Mouse (Mus musculus): ENCODE results near the gene Celsr2. TPM values are rescaled to one million over a fixed set of nuclear protein-coding genes. Genes with fewer than 3 reads are reported as not detected.
A peak's percentile ranks its signal among the peaks of the same experiment; 100 is the strongest.

Celsr2 gene
- 60.5 and 67.4 TPM in 2 replicates for polyA plus RNA-seq (2012; rRNA removed)

DNA sequence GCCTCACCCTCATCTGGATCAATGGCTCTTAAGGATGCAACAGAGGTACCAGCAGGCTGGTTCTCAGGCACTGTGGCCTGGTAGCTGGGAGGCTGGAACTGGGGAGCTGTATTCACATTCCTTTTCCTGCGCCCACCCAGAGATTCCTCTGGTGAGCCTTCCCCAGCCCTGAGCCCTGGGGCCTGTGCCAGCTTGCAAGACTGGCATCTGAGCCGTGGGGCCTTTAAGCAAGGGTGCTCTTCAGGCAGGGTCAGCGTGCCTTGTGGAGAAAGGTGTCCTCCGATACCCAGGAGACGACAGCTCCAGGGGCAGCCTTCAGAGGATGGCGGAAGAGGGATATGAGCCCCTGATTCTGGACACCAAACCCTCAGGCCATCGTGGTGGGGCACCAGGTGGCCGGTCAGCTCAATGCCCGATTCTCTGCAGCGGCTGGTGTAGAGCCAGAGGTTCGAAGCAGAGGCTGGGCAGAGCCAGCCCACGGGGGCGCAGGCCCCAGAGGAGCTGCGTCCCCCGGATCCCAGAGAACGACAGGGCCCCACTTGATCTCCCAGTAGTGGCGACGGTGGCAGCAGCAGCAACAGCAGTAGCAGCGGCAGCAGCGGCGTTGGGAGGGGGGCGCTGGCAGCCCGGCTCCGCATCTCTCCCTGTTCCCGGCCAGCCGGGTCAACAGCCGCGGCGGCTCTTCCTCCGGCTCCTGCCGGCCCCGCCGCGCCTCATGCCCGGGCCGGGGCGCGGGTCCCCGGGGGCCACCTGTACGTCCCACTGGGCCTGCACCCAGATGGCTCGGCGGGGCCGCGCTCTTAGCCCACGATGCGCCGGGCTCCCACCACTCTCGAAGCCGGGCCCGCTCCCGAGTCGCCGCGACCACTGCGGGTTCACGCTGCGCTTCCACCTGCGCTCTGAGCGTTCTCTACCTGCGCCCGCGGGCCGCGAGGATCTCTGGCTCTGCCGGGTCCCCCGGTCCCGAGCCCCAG, at the start of gene Celsr2:
Gene Celsr2, minus strand, starts transcription at position 696 of the 974 bp plus-strand sequence.
- Histone ChIP-seq H3K4me1 (ENCODE audit: control insufficient read depth, insufficient read depth, low read length) (peaks cover 32% of the 10 kb centered on the region), H3K27ac (ENCODE audit: insufficient read depth, low read depth, low read length) (peak within 1 kb of the TSS; percentile 36), H3K4me3 (ENCODE audit: insufficient read depth, low read depth, low read length) (peak within 1 kb of the TSS; percentile 80), H3K36me3 (ENCODE audit: control insufficient read depth, insufficient read depth, low read length) (no peaks in the 10 kb centered on the region), H3K27me3 (replicated peaks; ENCODE audit: control insufficient read depth, insufficient read depth, low read length) (no peaks in the 10 kb centered on the region)
- TF ChIP-seq POLR2A (IDR thresholded peaks at IDR 0.05; ENCODE audit: low read depth, low read length) (no peak), CTCF (conservative IDR thresholded peaks at IDR 0.05; ENCODE audit: insufficient read depth, insufficient read length, low read depth, low read length) (no peak)
- 5% methylated on average over 65 of the region's 67 CpGs for WGBS
- peak; percentile 42 for DNase-seq

DNA sequence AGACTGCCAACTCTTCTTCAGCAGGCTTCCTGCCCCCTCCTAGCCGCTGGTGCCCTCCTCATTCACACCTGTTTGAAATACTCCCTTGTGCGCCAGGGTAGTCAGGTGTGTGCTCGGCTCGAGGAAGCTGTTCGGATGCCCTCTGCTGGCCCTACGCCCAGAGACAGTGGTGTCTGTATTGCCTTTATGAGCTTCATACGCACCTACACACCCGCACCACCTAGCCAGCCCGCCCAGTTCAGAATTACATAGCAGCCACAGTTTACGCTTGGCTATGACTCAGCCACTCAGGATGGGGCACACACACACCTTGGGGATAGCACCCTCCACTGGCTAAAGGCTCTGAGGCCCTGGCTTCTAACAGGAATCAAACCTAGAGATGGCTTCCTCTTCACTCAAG, 43.5 kb upstream of the Celsr2 start:
- WGBS, result 24% methylated on average over 10 of the region's 10 CpGs
- Histone ChIP-seq H3K27me3 (replicated peaks; ENCODE audit: control insufficient read depth, insufficient read depth, low read length) (no peaks in the 10 kb centered on the region), H3K36me3 (ENCODE audit: control insufficient read depth, insufficient read depth, low read length) (no peaks in the 10 kb centered on the region), H3K27ac (ENCODE audit: insufficient read depth, low read depth, low read length) (no peak overlapping the region), H3K4me1 (ENCODE audit: control insufficient read depth, insufficient read depth, low read length) (no peaks in the 10 kb centered on the region), H3K4me3 (ENCODE audit: insufficient read depth, low read depth, low read length) (no peak overlapping the region)
- TF ChIP-seq CTCF (conservative IDR thresholded peaks at IDR 0.05; ENCODE audit: insufficient read depth, insufficient read length, low read depth, low read length) (no peak; the same call in 1 of the 2 replicates), POLR2A (IDR thresholded peaks at IDR 0.05; ENCODE audit: low read depth, low read length) (no peak)
- DNase-seq, result peak; percentile 76

DNA sequence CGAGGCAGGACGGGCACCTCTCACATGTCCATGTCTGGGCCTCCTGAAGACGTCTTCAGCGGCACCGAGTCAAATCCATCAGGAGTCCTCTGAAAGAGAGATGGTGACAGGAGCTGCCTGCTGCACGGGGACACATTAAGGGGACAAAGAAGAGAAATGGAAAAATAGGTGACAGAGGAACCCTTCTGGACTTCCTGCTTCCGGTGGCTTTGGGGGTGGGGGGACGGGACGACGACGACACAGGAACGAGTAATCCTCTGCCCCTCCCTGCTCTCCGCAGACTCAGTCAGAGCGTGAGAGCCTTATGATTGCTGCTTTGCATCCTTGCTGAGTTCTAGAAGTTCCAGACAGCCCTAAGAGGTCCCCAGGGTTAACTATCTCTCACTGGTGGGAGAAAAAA, 43.0 kb upstream of the Celsr2 start:
- no peak for TF ChIP-seq POLR2A (IDR thresholded peaks at IDR 0.05; ENCODE audit: low read depth, low read length)
- TF ChIP-seq CTCF (conservative IDR thresholded peaks at IDR 0.05; ENCODE audit: insufficient read depth, insufficient read length, low read depth, low read length), result no peak
- 55% methylated on average over 14 of the region's 14 CpGs for WGBS
- no peak overlapping the region for H3K4me3 ChIP-seq (ENCODE audit: insufficient read depth, low read depth, low read length)
- no peak for DNase-seq
- H3K27me3 ChIP-seq (replicated peaks; ENCODE audit: control insufficient read depth, insufficient read depth, low read length), result no peaks in the 10 kb centered on the region
- H3K4me1 ChIP-seq (ENCODE audit: control insufficient read depth, insufficient read depth, low read length), result no peaks in the 10 kb centered on the region
- no peak overlapping the region for H3K27ac ChIP-seq (ENCODE audit: insufficient read depth, low read depth, low read length)
- H3K36me3 ChIP-seq (ENCODE audit: control insufficient read depth, insufficient read depth, low read length), result no peaks in the 10 kb centered on the region

DNA sequence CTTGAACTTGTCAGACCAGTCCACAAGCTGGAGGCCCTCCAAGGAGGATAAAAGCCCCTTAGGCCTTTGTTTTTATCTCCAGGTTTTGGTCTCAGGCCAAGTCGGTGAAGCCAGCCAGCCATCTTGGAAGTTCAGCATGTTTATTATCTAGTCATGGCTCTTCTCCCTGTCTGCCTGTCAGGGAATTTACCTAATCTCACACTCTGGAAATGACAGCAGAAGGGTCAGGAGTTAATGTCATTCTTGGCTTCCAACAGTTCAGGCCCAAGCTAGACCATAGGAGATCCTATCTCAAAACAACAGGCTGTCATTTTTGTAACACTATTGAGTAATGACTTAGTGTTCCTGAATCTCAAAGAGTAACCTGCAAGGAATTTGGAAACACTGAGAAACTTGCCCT, 38.8 kb upstream of the Celsr2 start:
- WGBS, result 73% methylated on average over 1 of the region's 1 CpGs
- no peaks in the 10 kb centered on the region for H3K36me3 ChIP-seq (ENCODE audit: control insufficient read depth, insufficient read depth, low read length)
- H3K4me1 ChIP-seq (ENCODE audit: control insufficient read depth, insufficient read depth, low read length), result no peaks in the 10 kb centered on the region
- DNase-seq, result no peak
- H3K27ac ChIP-seq (ENCODE audit: insufficient read depth, low read depth, low read length), result no peak overlapping the region
- no peak overlapping the region for H3K4me3 ChIP-seq (ENCODE audit: insufficient read depth, low read depth, low read length)
- TF ChIP-seq CTCF (conservative IDR thresholded peaks at IDR 0.05; ENCODE audit: insufficient read depth, insufficient read length, low read depth, low read length) (no peak), POLR2A (IDR thresholded peaks at IDR 0.05; ENCODE audit: low read depth, low read length) (no peak)
- H3K27me3 ChIP-seq (replicated peaks; ENCODE audit: control insufficient read depth, insufficient read depth, low read length), result no peaks in the 10 kb centered on the region

DNA sequence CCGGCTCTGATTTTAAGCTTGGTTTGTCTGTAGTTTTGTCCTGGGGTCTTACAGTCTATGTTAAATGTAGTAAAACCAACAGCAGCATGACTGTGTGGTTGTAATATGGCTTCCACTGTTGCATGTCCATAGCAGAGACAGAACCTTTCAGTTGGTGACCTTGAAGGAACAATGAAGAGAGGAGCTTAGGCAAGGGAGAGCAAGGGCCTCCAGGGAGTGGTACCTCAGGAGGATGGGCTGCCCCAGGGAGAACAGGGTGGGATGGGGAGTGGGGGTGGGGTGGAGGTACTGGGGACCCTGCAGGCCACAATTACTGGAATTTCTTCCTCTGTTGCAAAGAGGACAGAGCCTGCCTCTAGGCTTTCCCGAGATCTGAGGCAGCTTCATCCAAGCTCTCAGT, 36.6 kb upstream of the Celsr2 start:
- no peaks in the 10 kb centered on the region for H3K27me3 ChIP-seq (replicated peaks; ENCODE audit: control insufficient read depth, insufficient read depth, low read length)
- WGBS, result 91% methylated on average over 2 of the region's 2 CpGs
- H3K4me1 ChIP-seq (ENCODE audit: control insufficient read depth, insufficient read depth, low read length), result no peaks in the 10 kb centered on the region
- no peaks in the 10 kb centered on the region for H3K36me3 ChIP-seq (ENCODE audit: control insufficient read depth, insufficient read depth, low read length)
- DNase-seq, result no peak
- no peak for TF ChIP-seq POLR2A (IDR thresholded peaks at IDR 0.05; ENCODE audit: low read depth, low read length)
- no peak for TF ChIP-seq CTCF (conservative IDR thresholded peaks at IDR 0.05; ENCODE audit: insufficient read depth, insufficient read length, low read depth, low read length)
- H3K4me3 ChIP-seq (ENCODE audit: insufficient read depth, low read depth, low read length), result no peak overlapping the region
- H3K27ac ChIP-seq (ENCODE audit: insufficient read depth, low read depth, low read length), result no peak overlapping the region

DNA sequence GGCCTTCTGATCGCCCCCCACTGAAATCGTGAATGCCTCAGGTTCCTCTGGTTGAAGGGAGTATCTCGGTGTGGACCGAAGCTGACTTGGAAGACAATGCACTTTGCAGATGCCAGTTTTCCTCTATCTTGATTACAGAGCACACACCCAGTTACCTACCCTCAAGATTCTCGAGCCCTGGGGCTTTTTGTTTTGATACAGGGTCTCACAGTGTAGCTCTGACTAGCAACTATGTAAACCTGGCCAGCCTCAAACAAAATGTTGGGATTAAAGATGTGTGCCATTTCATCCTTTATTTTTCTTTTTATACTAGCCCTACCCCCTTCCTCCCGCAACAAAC, 30.0 kb upstream of the Celsr2 start:
- Histone ChIP-seq H3K36me3 (ENCODE audit: control insufficient read depth, insufficient read depth, low read length) (no peaks in the 10 kb centered on the region), H3K27me3 (replicated peaks; ENCODE audit: control insufficient read depth, insufficient read depth, low read length) (no peaks in the 10 kb centered on the region), H3K4me1 (ENCODE audit: control insufficient read depth, insufficient read depth, low read length) (peaks cover 5% of the 10 kb centered on the region; the same call in 1 of the 2 replicates), H3K27ac (ENCODE audit: insufficient read depth, low read depth, low read length) (peak overlapping the region; percentile 74), H3K4me3 (ENCODE audit: insufficient read depth, low read depth, low read length) (peak overlapping the region; percentile 87)
- DNase-seq, result no peak
- TF ChIP-seq CTCF (conservative IDR thresholded peaks at IDR 0.05; ENCODE audit: insufficient read depth, insufficient read length, low read depth, low read length) (no peak), POLR2A (IDR thresholded peaks at IDR 0.05; ENCODE audit: low read depth, low read length) (no peak)
- 14% methylated on average over 6 of the region's 6 CpGs for WGBS

DNA sequence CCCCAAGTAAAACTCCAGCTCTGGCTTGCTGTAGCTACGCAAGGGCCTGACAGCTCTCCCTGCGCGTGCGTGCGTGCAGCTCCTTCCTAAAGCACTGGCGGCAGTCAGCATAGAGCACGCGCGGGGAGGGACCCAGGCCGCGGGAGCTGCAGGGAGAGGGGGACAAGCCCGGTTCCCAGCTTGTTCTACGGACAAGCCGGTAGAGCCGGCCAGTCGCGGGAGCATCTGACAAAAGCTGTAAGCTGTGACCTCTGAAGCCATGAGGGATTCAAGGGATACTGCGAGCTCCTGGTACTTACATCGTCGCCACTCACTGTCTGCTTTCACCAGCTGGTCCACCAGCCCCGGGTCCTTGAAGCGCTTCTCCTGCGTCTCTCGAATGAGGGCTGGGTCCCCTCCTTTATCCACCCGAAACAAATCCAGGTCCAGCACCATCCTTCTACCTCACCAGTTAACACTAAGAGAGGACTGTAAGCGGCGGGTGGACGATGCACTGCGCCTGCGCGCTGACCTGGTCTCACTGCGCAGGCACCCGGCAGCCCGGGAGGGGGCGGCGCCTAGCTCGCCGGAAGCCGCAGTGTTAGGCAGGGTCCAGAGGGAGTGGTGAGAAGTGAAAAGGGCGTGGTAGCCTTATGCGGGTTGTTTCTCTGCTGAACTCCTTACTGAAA, 29.5 kb upstream of the Celsr2 start, which contains the start of gene Sars:
Gene Sars, minus strand, starts transcription at position 512 of the 668 bp plus-strand sequence.
- under 1% methylated on average over 41 of the region's 41 CpGs for WGBS
- Histone ChIP-seq H3K36me3 (ENCODE audit: control insufficient read depth, insufficient read depth, low read length) (no peaks in the 10 kb centered on the region), H3K4me3 (ENCODE audit: insufficient read depth, low read depth, low read length) (peak within 1 kb of the TSS; percentile 87), H3K27ac (ENCODE audit: insufficient read depth, low read depth, low read length) (peak within 1 kb of the TSS; percentile 74), H3K4me1 (ENCODE audit: control insufficient read depth, insufficient read depth, low read length) (peaks cover 5% of the 10 kb centered on the region; the same call in 1 of the 2 replicates), H3K27me3 (replicated peaks; ENCODE audit: control insufficient read depth, insufficient read depth, low read length) (no peaks in the 10 kb centered on the region)
- DNase-seq, result peak; percentile 96
- no peak for TF ChIP-seq CTCF (conservative IDR thresholded peaks at IDR 0.05; ENCODE audit: insufficient read depth, insufficient read length, low read depth, low read length)
- TF ChIP-seq POLR2A (IDR thresholded peaks at IDR 0.05; ENCODE audit: low read depth, low read length), result peak; percentile 77
